Mouse (Mus musculus) G1E (cell line): ENCODE measurements around the gene Mkln1. TPM values are rescaled to one million over a fixed set of nuclear protein-coding genes. Genes with fewer than 3 reads are reported as not detected.

Experiments used
- ATAC-seq: 2 replicates; pipeline ENCODE4 v1.8.0; 2016; ENCODE audit warnings: mild to moderate bottlenecking; ENCODE audit not compliant: insufficient number of reproducible peaks, poor library complexity, low FRiP score, severe bottlenecking; ENCODE audit errors: extremely low read depth
- DNase-seq: peaks from one replicate; pipeline ENCODE4 v3.0.0; 2012; ENCODE audit warnings: low spot score
- H3K27me3 ChIP-seq: 2 replicates; pipeline ENCODE4 v1.6.1; 2012; ENCODE audit warnings: mild to moderate bottlenecking, low read length, inconsistent platforms; ENCODE audit not compliant: insufficient read depth
- H3K36me3 ChIP-seq: replicated peaks from 2 replicates; pipeline ENCODE3; 2012; ENCODE audit warnings: mild to moderate bottlenecking, inconsistent platforms
- H3K4me1 ChIP-seq: 2 replicates; pipeline ENCODE4 v1.6.1; 2012; ENCODE audit warnings: low read depth, low read length, inconsistent platforms, mixed read lengths; ENCODE audit not compliant: insufficient read depth
- H3K4me3 ChIP-seq: 2 replicates; pipeline ENCODE4 v1.5.1; 2012; ENCODE audit warnings: low read depth, mild to moderate bottlenecking, inconsistent platforms, low read length, moderate library complexity, mixed read lengths
- H3K9me3 ChIP-seq: replicated peaks from 2 replicates; pipeline ENCODE4 v1.6.1; 2012; ENCODE audit warnings: inconsistent platforms
- CTCF ChIP-seq: IDR thresholded peaks from 2 replicates; pipeline ENCODE4 v1.5.1; 2012; ENCODE audit warnings: low read depth, low read length, inconsistent platforms, mixed read lengths
- GATA1 ChIP-seq: IDR thresholded peaks from 2 replicates; pipeline ENCODE4 v1.6.1; 2012; ENCODE audit warnings: borderline replicate concordance, low read length, inconsistent platforms, mixed read lengths
- GATA2 ChIP-seq: IDR thresholded peaks from 2 replicates; pipeline ENCODE4 v1.6.1; 2012; ENCODE audit warnings: low read depth, low read length, inconsistent platforms, borderline replicate concordance
- POLR2AphosphoS5 ChIP-seq: IDR thresholded peaks from 2 replicates; pipeline ENCODE4 v1.6.1; 2012; ENCODE audit warnings: low read depth, low read length, inconsistent platforms; ENCODE audit not compliant: insufficient replicate concordance
- TAL1 ChIP-seq: conservative IDR thresholded peaks from 2 replicates; pipeline ENCODE4 v1.6.1; 2012; ENCODE audit warnings: low read depth, low read length, inconsistent platforms, mixed read lengths
- polyA plus RNA-seq: library from polyadenylated mRNA; stranded (reverse); fragments of >175 nt; gene quantifications from 2 replicates; pipeline ENCODE4 v1.2.3, GENCODE M21; 2012
- total RNA-seq, 2 experiments: library from RNA; stranded (forward) in 1 of 2; stranded (reverse) in 1 of 2; fragments of 200-1000 nt in 1 of 2; fragments of >200 nt in 1 of 2; fragmentation: Nextera tagmentation in 1 of 2; gene quantifications; 2 replicates each; pipeline ENCODE4 v1.2.3; 2014 to 2017

The Mkln1 gene
- total and polyA plus RNA-seq, 3 experiments: 79.5 to 182 (median 122) TPM

GRCm38 (mm10) chr6:31523657-31524056 is 125.1 kb downstream of the Mkln1 start:
- TF ChIP-seq CTCF (no peak), GATA1 (no peak), TAL1 (no peak), POLR2AphosphoS5 (no peak), GATA2 (no peak)
- DNase-seq (no peak), ATAC-seq (no peak)
- Histone ChIP-seq H3K9me3 (no peaks in the 10 kb centered on the region), H3K4me1 (peaks cover 67% of the 10 kb centered on the region), H3K4me3 (no peak overlapping the region), H3K36me3 (peaks cover 99% of the 10 kb centered on the region), H3K27me3 (no peaks in the 10 kb centered on the region)

GRCm38 (mm10) chr6:31524121-31524520 is 125.6 kb downstream of the Mkln1 start:
- no peaks in the 10 kb centered on the region for H3K9me3 ChIP-seq
- no peak overlapping the region for H3K4me3 ChIP-seq
- peaks cover 99% of the 10 kb centered on the region for H3K36me3 ChIP-seq
- H3K27me3 ChIP-seq: no peaks in the 10 kb centered on the region
- no peak for TF ChIP-seq GATA2
- TF ChIP-seq GATA1: no peak
- TF ChIP-seq CTCF: no peak
- TF ChIP-seq TAL1: no peak
- TF ChIP-seq POLR2AphosphoS5: no peak
- DNase-seq (no peak), ATAC-seq (no peak)
- H3K4me1 ChIP-seq: peaks cover 67% of the 10 kb centered on the region

GRCm38 (mm10) chr6:31524647-31525046 is 126.1 kb downstream of the Mkln1 start:
- DNase-seq: no peak
- Histone ChIP-seq H3K4me1 (peaks cover 70% of the 10 kb centered on the region), H3K4me3 (no peak overlapping the region), H3K36me3 (peaks cover 99% of the 10 kb centered on the region), H3K27me3 (no peaks in the 10 kb centered on the region), H3K9me3 (no peaks in the 10 kb centered on the region)
- TF ChIP-seq CTCF (no peak), GATA2 (no peak), TAL1 (no peak), POLR2AphosphoS5 (no peak), GATA1 (no peak)
- ATAC-seq: no peak

GRCm38 (mm10) chr6:31525231-31525900 is 126.8 kb downstream of the Mkln1 start:
- peaks cover 72% of the 10 kb centered on the region for H3K4me1 ChIP-seq
- no peaks in the 10 kb centered on the region for H3K27me3 ChIP-seq
- ATAC-seq (no peak; the same call in 1 of the 2 replicates), DNase-seq (peak; percentile 38)
- no peak overlapping the region for H3K4me3 ChIP-seq
- peaks cover 98% of the 10 kb centered on the region for H3K36me3 ChIP-seq
- TF ChIP-seq GATA2: no peak
- TF ChIP-seq TAL1: no peak
- TF ChIP-seq CTCF: peak; percentile 87
- H3K9me3 ChIP-seq: no peaks in the 10 kb centered on the region

GRCm38 (mm10) chr6:31526929-31527328 is 128.4 kb downstream of the Mkln1 start:
- DNase-seq: peak; percentile 33
- peaks cover 80% of the 10 kb centered on the region for H3K4me1 ChIP-seq
- no peak for TF ChIP-seq CTCF
- no peak for TF ChIP-seq TAL1
- no peak for TF ChIP-seq GATA1
- TF ChIP-seq POLR2AphosphoS5: no peak
- no peak for TF ChIP-seq GATA2

GRCm38 (mm10) chr6:31527897-31528296 is 129.4 kb downstream of the Mkln1 start:
- Histone ChIP-seq H3K4me1 (peaks cover 84% of the 10 kb centered on the region), H3K9me3 (no peaks in the 10 kb centered on the region), H3K27me3 (no peaks in the 10 kb centered on the region), H3K36me3 (peaks cover 96% of the 10 kb centered on the region), H3K4me3 (no peak overlapping the region)
- DNase-seq (no peak), ATAC-seq (no peak)
- no peak for TF ChIP-seq GATA2
- TF ChIP-seq CTCF: peak; percentile 25; the same call in 1 of the 2 replicates

More at GRCm38 (mm10) chr6:31526929-31527328, 128.4 kb downstream of the Mkln1 start:
- H3K36me3 ChIP-seq: peaks cover 96% of the 10 kb centered on the region
- no peaks in the 10 kb centered on the region for H3K27me3 ChIP-seq
- H3K9me3 ChIP-seq: no peaks in the 10 kb centered on the region
- no peak overlapping the region; the same call in 1 of the 2 replicates for H3K4me3 ChIP-seq
- peak; percentile 24 for ATAC-seq
